Mouse (Mus musculus) lung, postnatal 10 days (tissue): ENCODE measurements around the gene Nppb.

ENCODE experiments used
- DNase-seq: peaks from one replicate; pipeline ENCODE4 v3.0.0; 2021

Nppb gene

GRCm38 (mm10) chr4:147985205-147986132 is at the start of gene Nppb:
TSS of gene Nppb (plus strand) at chr4:147985788.
- peak; percentile 43 for DNase-seq

DNA sequence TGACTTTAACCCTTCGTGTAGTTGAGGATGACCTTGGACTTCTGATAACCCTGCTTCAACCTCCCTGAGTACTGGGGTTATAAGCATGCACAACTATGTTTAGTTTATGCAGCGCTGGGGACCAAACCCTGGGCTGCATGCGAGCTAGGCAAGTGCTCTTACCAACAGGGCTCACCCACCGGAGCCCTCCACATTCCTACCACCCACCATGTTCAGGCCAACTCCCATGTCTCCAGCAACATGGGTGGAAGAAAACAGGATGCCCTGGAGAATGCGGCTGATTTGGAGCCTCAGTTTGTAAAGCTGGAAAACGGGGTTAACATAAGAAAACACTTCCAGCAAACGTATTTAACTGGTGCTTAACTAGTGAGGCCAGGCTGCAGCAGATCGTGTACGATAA is 49.7 kb upstream of the Nppb start:
- DNase-seq = no peak

- DNase-seq = peak; percentile 92
Measured at GRCm38 (mm10) chr4:147936331-147936954, 49.1 kb upstream of the Nppb start, which contains the start of gene Plod1. TSS of gene Plod1 (minus strand) at chr4:147936767.

DNA sequence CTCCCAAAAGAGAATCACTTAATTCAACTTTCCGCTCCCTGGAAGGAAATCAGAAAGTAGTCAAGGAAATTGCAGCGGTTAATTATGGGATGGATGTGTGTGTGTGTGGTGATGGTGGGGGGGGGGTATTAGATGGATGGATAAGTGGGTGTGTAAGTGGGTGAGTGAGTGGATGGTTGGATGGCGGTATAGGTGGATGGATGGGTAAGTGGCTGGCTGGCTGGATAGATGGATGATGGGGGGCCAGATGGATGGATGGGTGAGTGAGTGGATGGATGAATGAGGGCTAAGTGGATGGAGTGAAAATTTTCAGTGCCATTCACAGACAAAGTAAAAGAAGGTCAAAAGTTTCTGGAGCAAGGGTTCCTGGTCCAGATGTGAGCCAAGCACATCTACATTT is 48.6 kb upstream of the Nppb start:
- DNase-seq = no peak

DNA sequence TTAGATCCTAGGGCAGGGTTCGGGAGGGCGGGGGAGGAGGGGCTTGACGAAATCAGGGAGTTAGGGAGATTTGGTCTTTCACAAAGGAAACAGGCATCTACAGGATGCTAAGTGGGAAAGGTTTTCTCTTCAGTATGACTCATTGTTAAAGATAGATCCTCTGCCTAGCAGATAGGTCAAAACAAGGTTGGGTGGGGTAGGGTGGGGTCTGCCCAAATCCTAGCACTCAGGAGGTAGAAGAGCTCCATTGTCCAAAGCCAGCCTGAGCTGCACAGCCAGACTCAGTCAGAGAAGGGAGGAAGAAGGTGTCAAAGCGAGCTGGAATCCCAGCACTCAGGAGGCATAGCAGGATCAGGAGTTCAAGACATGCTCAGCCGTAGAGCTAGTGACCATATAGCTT is 48.1 kb upstream of the Nppb start:
- no peak for DNase-seq

GRCm38 (mm10) chr4:147938148-147939096 is 47.2 kb upstream of the Nppb start:
- DNase-seq = peak; percentile 64

- DNase-seq = peak; percentile 34
Measured at GRCm38 (mm10) chr4:147940111-147940510, 45.5 kb upstream of the Nppb start.

GRCm38 (mm10) chr4:147940576-147941044 is 45.0 kb upstream of the Nppb start, which contains the start of gene 2510039O18Rik:
TSS of gene 2510039O18Rik (plus strand) at chr4:147940895.
- DNase-seq = peak; percentile 91

DNA sequence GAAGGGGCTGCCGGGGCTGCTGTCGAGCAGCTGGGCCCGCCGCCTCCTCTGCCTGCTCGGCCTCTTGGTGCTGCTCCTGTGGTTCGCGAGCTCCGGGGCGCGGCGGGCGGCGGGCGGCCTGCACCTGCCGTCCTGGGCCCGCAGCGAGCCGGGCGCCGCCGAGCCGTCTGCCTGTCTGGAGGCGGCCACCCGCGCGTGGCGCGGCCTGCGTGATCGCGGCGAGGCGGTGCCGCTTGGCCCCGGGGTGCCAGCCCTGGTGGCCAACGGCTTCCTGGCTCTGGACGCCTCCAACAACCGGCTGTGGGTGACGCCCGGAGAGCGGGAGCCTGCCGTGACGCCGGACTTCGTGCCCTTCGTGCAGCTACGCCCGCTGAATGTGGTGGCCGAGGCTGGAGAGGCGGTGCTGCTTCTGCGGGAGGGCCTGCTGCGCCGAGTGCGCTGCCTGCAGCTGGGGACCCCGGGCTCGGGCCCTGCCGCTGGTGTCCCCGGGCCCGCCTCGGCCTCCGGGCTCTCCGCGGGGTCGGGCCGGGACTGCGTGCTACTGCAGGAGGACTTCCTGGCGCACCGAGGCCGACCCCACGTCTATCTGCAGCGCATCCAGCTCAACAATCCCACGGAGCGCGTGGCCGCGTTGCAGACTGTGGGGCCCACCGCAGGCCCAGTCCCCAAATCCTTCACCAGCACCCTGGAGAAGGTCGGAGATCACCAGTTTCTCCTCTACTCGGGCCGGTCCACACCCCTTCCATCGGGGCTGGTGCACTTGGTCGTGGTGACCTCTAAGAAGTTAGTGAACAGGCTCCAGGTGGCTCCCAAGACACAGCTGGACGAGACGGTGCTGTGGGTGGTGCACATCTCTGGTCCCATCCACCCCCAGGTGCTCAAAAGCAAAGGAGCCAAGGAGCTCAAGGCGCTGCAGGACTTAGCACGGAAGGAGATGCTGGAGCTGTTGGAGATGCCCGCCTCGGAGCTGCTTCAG is 44.3 kb upstream of the Nppb start:
- DNase-seq = peak; percentile 24

DNA sequence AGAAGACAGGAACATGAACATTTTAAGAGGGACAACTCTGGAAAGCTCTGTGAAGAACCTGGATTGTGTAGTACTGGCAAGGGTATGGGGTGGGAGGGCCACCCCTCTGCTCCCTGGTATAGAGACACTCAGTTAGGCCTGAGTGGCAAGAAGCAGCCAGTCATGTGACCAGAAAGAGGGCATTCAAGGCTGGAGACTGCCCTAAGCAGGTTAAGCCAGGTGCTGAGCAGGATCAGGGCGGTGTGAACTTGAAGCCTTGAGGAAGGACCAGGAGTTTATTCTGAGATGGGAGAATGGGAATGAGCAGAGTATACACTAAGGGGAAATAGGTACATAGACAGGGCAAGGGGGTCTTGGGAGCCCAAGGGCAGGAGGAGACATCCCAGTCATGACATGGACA is 42.6 kb upstream of the Nppb start:
- no peak for DNase-seq

DNA sequence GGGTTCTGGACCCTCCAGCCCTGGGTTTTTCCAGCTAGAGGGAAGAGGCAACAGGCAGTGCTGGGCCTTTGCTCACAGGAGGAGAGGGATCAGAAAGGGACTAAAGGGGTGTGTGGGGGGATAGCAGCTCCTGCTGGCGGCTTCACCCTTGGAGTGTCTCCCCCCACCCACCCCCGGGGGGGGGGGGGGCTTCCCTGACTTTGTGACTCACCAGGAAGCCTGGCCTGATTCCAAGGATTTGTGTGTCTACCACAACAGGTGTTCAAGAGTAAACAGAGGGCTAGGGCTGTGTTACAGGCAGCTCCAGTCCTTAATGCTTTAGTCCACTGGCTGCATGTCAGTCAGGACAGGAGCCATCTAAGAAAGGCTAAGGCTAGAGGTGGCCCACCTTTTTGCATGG is 38.1 kb upstream of the Nppb start:
- DNase-seq = no peak

- peak; percentile 47 for DNase-seq
Measured at GRCm38 (mm10) chr4:147953590-147953989, 32.0 kb upstream of the Nppb start.

DNA sequence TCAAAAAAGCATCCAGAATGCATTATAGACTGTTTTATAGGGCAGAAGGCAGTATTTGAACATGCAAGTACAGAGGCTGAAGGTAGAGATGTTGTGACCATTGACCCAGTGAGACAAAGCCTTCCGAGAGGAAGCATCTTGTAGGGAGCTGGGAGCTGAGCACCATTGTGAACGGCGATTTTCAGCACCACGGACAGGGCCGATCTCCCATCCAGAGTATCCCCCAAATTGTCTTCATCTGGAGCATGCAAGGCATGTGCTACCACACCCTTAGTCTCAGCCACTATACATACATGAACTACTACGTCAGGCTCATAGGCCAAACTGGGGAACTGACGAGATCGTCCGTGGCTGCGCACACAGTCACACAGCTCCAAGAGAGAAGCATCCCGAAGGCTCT is 28.4 kb upstream of the Nppb start:
- DNase-seq = no peak

DNA sequence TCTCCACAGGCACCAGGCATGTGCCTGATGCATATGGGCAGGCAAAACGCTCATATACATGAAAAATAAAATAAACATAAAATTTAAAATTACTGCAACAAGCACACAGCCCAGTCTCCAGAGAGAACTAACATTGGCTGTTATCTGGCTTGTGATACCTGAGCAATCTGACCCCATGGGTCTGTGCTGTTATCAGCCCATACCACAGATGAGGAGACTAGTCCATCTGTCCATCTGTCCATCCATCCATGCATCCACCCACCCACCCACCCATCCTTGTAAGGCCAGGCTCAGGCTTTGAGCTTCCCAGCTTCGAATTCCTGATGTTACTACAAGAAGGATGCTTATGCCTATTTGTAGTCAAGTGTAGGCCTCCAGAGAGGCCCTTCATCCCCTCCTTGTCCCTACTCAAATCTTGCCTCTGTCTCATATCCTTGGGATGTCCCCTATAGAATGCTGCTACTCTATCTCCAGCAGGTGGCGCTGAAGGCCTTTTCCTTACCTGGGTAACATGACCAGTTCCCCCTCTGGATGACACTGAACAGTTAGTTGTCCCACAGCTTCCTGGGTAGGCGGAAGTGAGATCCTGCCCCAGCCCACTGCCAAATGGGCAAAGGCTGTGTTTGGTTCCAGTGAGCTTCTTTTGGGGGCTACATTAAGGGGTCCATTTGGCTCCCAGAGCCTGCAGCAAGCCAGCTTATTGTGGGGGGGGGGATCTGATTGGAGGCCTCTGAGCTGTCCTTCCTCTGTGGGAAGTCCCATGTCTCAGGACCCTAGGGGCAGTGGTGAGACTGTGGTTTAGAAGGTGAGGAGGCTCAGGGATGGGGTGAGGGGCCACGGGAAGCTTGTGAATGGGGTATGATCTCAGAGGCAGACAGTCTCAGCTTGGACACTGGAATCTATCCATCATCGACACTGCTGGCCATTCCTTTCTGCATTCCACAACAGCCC is 25.4 kb upstream of the Nppb start:
- DNase-seq = peak; percentile 68

- DNase-seq = no peak
Measured at GRCm38 (mm10) chr4:147962781-147963180, 22.8 kb upstream of the Nppb start.

GRCm38 (mm10) chr4:147963623-147964022 is 22.0 kb upstream of the Nppb start:
- DNase-seq = no peak

GRCm38 (mm10) chr4:147965712-147966111 is 19.9 kb upstream of the Nppb start:
- DNase-seq = no peak

- DNase-seq = no peak
Measured at GRCm38 (mm10) chr4:147968816-147969215, 16.8 kb upstream of the Nppb start.

DNA sequence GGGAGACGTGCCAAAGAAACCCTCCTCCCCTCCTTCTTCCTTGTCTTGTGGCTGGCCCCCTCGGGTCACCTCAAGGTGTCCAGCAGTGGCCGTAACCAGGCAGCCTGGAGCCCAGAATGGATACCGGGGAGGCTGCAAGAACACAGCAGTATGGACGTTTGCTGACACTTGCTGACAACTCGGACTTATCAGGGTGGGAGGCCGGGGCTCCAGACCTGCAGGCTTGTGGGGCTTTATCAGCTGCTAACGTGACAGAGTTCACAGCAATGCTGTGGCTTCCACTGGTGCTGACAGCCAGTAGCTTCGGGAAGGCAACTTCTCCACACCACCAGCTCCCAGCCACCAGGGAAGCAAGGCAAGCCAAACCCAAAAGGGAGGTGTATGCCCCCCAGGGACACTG is 16.3 kb upstream of the Nppb start:
- no peak for DNase-seq

DNA sequence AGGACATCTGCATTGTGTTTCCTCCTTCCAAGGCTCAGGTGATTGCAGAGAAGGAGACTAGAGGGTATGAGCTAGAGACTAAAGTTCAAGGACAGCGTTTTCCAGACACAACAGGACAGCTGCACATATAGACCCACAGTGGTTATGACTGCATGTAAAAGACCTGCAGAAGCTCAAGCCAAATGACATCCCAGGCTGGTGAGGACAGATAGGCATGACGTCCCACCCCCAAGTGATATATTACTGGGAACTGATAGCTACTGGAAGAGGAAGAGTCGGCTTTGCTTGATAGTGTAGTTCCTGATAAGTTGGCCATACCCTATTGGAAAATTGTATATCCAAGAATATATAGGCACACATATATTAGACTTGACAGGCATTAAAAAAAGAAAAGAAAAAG is 9.4 kb upstream of the Nppb start:
- DNase-seq = no peak
